Mouse (Mus musculus): Measurements from ENCODE around the gene Pitpnb. TPM values are rescaled to one million over a fixed set of nuclear protein-coding genes. Genes with fewer than 3 reads are reported as not detected.

The Pitpnb gene
- polyA plus RNA-seq, 1 experiment from 2014 or later, result 102 TPM

DNA sequence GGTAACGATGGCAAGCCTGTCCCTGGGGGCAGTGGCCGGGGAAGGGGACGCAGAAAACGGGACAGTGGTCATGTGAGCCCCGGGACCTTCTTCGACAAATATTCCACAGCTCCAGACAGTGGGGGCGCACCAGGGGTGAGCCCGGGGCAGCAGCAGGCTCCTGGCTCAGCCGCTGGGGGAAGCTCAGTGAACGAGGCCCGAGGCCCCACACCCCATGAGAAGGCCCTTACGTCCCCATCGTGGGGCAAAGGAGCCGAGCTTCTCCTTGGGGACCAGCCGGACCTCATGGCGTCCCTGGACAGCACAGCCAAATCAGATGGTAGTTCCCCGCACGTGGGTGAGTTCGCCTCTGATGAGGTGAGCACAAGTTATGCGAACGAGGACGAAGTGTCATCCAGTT lies 90.3 kb downstream of the Pitpnb start:
- in situ Hi-C loops (cut with MboI; ENCODE audit: low pct_unique_long_range_greater_than_20kb), result no loop called here
- H3K27me3 ChIP-seq, result peaks cover 16% of the 10 kb centered on the region

DNA sequence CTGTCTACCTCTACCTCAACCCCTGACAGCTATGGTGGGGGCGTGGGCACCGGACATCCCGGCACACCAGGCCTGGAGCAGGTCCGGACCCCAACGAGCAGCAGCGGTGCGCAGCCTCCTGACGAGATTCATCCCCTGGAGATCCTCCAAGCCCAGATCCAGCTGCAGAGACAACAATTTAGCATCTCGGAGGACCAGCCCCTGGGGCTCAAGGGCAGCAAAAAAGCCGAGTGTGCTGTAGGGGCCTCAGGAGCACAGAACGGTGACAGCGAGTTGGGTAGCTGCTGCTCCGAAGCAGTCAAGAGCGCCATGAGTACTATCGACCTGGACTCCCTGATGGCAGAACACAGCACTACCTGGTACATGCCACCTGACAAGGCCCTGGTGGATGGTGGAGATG lies 90.9 kb downstream of the Pitpnb start:
- POLR2A ChIA-PET, result no interaction called here
- peaks cover 11% of the 10 kb centered on the region for H3K27me3 ChIP-seq
- TF ChIP-seq CTCF (IDR thresholded peaks at IDR 0.05), result no peak
- in situ Hi-C loops (cut with MboI; ENCODE audit: low pct_unique_long_range_greater_than_20kb), result no loop called here
- ATAC-seq (no peak), DNase-seq (ENCODE audit: low read depth, low spot score) (no peak)
- CTCF ChIA-PET, result no interaction called here

More for the DNA sequence above, 90.3 kb downstream of the Pitpnb start:
- DNase-seq (ENCODE audit: low read depth, low spot score) (no peak), ATAC-seq (no peak)
- ChIA-PET POLR2A (no interaction called here), CTCF (no interaction called here)
- TF ChIP-seq CTCF (IDR thresholded peaks at IDR 0.05), result no peak

DNA sequence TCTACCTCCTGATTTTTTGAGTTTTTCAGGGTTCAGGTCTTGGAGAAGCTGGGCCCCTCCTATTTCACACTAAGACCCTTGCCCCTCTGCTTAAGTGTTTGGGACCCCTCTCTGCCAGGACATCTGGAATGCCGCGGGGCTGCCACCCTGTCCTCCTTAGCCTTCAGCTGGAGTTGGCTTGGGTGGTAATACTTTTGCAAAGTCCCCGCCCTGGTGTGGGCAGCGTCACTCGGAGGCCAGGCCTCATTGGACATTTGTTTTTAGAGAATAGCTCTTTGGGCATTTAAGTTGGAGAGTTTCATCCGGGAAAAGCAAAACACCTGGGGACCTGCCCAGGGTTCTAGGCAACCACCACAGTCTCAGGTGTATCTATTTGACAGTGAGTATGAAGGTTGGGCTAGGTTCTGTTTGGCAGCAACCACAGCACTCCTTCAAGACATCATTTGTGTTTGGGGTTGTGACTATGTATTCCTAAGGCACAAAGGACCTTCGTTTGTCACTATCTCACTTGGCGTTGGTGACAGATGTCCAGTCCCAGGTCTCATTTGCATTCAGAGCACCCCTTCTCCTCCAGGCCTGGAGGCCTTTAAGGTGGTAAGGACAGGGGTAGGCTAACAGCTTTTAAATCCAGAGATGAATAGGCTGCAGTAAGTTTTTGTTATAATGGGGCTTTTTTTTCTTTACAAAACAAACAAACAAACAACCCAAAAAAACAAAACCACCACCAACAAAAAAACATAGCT lies 91.7 kb downstream of the Pitpnb start:
- no peak for ATAC-seq
- peaks cover 7% of the 10 kb centered on the region for H3K27me3 ChIP-seq
- no peak for TF ChIP-seq CTCF (IDR thresholded peaks at IDR 0.05)
- in situ Hi-C loops (cut with MboI; ENCODE audit: low pct_unique_long_range_greater_than_20kb), result no loop called here
- CTCF ChIA-PET, result no interaction called here
- no peak for DNase-seq (ENCODE audit: low read depth, low spot score)
- POLR2A ChIA-PET, result no interaction called here

- DNase-seq (ENCODE audit: low read depth, low spot score) (no peak), ATAC-seq (no peak)
- no peak for TF ChIP-seq CTCF (IDR thresholded peaks at IDR 0.05)
- in situ Hi-C loops (cut with MboI; ENCODE audit: low pct_unique_long_range_greater_than_20kb), result no loop called here
- H3K27me3 ChIP-seq, result peaks cover 9% of the 10 kb centered on the region
- ChIA-PET POLR2A (no interaction called here), CTCF (no interaction called here)
Measured at GRCm38 (mm10) chr5:111423011-111423410, 92.4 kb downstream of the Pitpnb start.

DNA sequence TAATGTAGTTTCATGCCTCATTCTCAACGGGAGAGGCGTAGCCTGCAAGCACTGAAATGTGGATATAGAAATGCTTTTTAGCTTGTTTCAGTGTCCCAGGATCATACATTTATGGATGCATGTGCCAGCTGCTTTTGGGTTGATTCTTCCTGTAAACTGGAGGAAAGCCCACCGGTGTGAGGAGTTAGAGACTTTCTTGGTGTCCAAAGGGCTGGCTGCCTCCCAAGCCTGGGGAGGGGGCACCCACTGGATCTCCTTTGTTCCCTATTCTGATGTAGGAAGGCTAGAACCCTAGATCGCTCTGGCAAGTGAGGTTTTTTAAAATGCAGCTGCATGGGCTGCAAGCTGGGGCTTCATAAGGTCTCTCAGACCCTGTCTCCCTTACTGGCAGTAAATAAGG lies 93.1 kb downstream of the Pitpnb start:
- ATAC-seq (no peak), DNase-seq (ENCODE audit: low read depth, low spot score) (no peak)
- H3K27me3 ChIP-seq, result peaks cover 7% of the 10 kb centered on the region
- no peak for TF ChIP-seq CTCF (IDR thresholded peaks at IDR 0.05)
- POLR2A ChIA-PET, result interaction anchor here (0.7 kb wide), 1 partner anchor 497 kb away, joined by 4 read pairs; no protein-coding TSS in a partner anchor
- in situ Hi-C loops (cut with MboI; ENCODE audit: low pct_unique_long_range_greater_than_20kb), result no loop called here
- CTCF ChIA-PET, result interaction anchor here (1.1 kb wide), 1 partner anchor 9 kb away, joined by 4 read pairs; no protein-coding TSS in a partner anchor

DNA sequence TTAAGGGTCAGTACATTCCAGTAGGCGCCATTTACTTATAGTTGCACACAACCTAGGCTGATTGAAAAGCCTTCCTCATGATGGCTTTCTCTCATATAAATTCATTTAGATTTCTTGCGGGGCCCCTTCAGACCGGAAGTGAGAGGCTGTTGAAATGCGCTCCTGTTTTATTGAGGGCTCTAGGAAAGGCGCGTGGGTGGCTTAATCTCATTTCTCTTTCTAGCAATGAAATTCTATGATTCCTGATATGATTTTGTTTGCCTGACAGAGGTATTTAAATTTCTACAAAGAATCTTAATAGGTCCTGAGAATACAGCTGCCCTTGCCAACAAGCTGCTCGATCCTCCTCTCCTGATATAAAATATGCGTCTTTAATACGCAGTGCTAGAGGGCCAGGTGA lies 95.2 kb downstream of the Pitpnb start:
- DNase-seq (ENCODE audit: low read depth, low spot score) (no peak), ATAC-seq (no peak)
- ChIA-PET POLR2A (no interaction called here), CTCF (no interaction called here)
- TF ChIP-seq CTCF (IDR thresholded peaks at IDR 0.05), result no peak
- H3K27me3 ChIP-seq, result peaks cover 6% of the 10 kb centered on the region
- in situ Hi-C loops (cut with MboI; ENCODE audit: low pct_unique_long_range_greater_than_20kb), result no loop called here

- POLR2A ChIA-PET, result no interaction called here
- H3K27me3 ChIP-seq, result peaks cover 6% of the 10 kb centered on the region
- TF ChIP-seq CTCF (IDR thresholded peaks at IDR 0.05), result no peak
- ATAC-seq (no peak), DNase-seq (ENCODE audit: low read depth, low spot score) (no peak)
- in situ Hi-C loops (cut with MboI; ENCODE audit: low pct_unique_long_range_greater_than_20kb), result no loop called here
- CTCF ChIA-PET, result no interaction called here
Measured at GRCm38 (mm10) chr5:111426249-111426648, 95.7 kb downstream of the Pitpnb start.

- TF ChIP-seq CTCF (IDR thresholded peaks at IDR 0.05), result no peak
- ChIA-PET POLR2A (no interaction called here), CTCF (no interaction called here)
- DNase-seq (ENCODE audit: low read depth, low spot score), result no peak
- ATAC-seq, result no peak
- H3K27me3 ChIP-seq, result peaks cover 6% of the 10 kb centered on the region
- in situ Hi-C loops (cut with MboI; ENCODE audit: low pct_unique_long_range_greater_than_20kb), result no loop called here
Measured at GRCm38 (mm10) chr5:111428882-111429281, 98.3 kb downstream of the Pitpnb start.

DNA sequence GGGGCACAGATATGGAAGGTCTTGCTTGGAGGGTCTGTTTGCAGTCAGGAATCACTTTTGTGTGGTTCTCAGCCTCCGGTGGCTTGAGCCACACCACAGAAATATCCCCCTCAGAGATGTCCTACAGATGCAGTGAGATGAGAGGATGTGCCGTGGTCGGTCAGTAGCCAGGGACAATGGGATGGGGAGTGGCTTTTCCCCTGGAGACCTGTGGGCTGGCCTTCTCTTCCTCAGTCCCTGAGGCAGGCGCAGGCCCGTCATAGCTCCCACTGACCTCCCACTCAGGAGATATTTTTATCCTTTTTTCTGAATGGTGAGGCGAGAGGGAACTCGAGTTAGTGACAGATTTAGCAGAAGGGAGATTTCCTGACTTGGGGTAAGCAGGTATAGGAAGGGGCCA lies 99.2 kb downstream of the Pitpnb start:
- H3K27me3 ChIP-seq, result peaks cover 7% of the 10 kb centered on the region
- no peak for TF ChIP-seq CTCF (IDR thresholded peaks at IDR 0.05)
- ChIA-PET POLR2A (no interaction called here), CTCF (interaction anchor here (0.6 kb wide), 1 partner anchor 734 kb away, joined by 3 read pairs; no protein-coding TSS in a partner anchor)
- no peak for DNase-seq (ENCODE audit: low read depth, low spot score)
- no peak for ATAC-seq
- in situ Hi-C loops (cut with MboI; ENCODE audit: low pct_unique_long_range_greater_than_20kb), result no loop called here

DNA sequence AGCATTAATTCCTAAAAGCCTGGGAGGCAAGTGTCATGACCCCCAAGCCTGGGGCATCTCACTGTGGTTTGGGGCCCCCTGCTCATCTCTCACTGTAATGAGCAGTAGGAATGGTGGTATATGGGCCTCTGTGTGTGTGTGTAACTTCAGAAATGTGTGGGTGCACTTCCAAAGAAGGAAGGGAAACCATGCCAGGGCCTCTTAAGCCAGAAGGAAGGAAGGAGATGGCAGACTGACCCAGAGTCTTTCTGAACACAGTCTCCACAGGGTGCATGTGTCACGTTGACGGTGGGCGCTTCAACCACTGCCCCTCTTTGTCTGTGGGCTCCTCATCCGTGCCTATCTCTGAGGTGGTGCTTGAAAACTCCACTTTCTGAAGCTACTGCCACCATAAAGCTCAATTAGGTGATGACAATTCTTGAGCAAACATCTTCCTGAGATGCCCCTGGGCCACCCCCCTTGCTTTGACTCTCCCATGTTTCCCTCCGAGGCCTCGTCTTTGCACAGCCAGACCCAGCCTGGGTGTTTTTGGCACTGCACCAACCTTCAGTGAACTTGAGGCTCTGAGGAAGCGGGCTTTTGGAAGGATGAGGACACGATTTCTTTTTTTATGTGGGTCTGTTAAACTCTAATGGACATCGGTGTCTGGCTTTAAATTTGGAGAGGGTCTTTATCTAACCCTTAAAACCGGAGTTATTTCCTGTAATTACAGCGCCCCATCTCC lies 100.6 kb downstream of the Pitpnb start:
- in situ Hi-C loops (cut with MboI; ENCODE audit: low pct_unique_long_range_greater_than_20kb), result no loop called here
- POLR2A ChIA-PET, result no interaction called here
- DNase-seq (ENCODE audit: low read depth, low spot score), result no peak
- no peak for ATAC-seq
- TF ChIP-seq CTCF (IDR thresholded peaks at IDR 0.05), result no peak
- CTCF ChIA-PET, result no interaction called here
- peaks cover 14% of the 10 kb centered on the region for H3K27me3 ChIP-seq

DNA sequence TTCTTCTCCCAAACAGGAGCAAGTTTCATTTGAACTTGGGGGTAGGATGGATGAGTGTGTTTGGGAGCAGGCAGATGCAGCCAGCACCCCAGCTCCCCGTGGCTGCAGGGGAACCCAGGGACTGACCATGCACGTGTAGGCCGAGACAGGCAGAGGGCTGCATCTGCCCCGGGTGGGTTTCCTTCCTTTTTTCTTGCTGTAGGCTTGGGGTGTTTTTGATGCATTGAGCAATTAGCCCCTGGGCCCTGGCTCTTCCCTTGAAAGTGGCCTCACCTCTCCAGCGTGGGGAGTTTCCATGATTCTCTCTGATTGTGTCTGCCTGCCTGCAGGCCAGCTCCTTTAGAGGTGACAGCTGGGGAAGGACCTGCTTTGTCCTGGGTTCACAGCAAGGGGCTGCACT lies 102.3 kb downstream of the Pitpnb start:
- ChIA-PET CTCF (interaction anchor here (1.2 kb wide), 1 partner anchor 9 kb away, joined by 4 read pairs; no protein-coding TSS in a partner anchor), POLR2A (no interaction called here)
- in situ Hi-C loops (cut with MboI; ENCODE audit: low pct_unique_long_range_greater_than_20kb), result no loop called here
- TF ChIP-seq CTCF (IDR thresholded peaks at IDR 0.05), result no peak
- ATAC-seq (no peak), DNase-seq (ENCODE audit: low read depth, low spot score) (no peak)
- H3K27me3 ChIP-seq, result peaks cover 14% of the 10 kb centered on the region
